In genomic region chr5:81676896-81677295, GRCm38 (mm10) we compare ENCODE assay signal across 11 mouse cellular contexts.
"Had no signal": no experiment of that assay in that cellular context is flagged by ENCODE, and none has a peak within 500 bp of the region (broad histone marks: within the 10 kb centered on the region; RNA-seq: fewer than 3 reads in every experiment).

No protein-coding gene starts in this region.

- H3K27me3 ChIP-seq: limb, embryonic 13.5 days; liver, embryonic 15.5 days; midbrain, embryonic 13.5 days had no signal

- H3K4me2 ChIP-seq: limb, embryonic 13.5 days; liver, embryonic 15.5 days; midbrain, embryonic 13.5 days had no signal

- H3K36me3 ChIP-seq: limb, embryonic 13.5 days; liver, embryonic 15.5 days; midbrain, embryonic 13.5 days had no signal

- H3K9ac ChIP-seq: limb, embryonic 13.5 days; liver, embryonic 15.5 days; midbrain, embryonic 13.5 days had no signal

- H3K27ac ChIP-seq: limb, embryonic 13.5 days; liver, embryonic 15.5 days; midbrain, embryonic 13.5 days; stomach, postnatal 0 days had no signal

- ATAC-seq: lung, postnatal 0 days; midbrain, embryonic 13.5 days had no signal

- DNase-seq: kidney, postnatal 36 days; layer of hippocampus, adult 9-11 months; layer of hippocampus, postnatal 36 days; lung, adult 2 months; lung, postnatal 36 days; thymus, postnatal 4 days had no signal

- H3K4me3 ChIP-seq: limb, embryonic 13.5 days; liver, embryonic 15.5 days; midbrain, embryonic 13.5 days had no signal

- H3K4me1 ChIP-seq: limb, embryonic 13.5 days; liver, embryonic 15.5 days; midbrain, embryonic 13.5 days had no signal

- H3K9me3 ChIP-seq: limb, embryonic 13.5 days; liver, embryonic 15.5 days; midbrain, embryonic 13.5 days had no signal
